Mouse (Mus musculus): ENCODE results near the gene Eif3k.
A peak's percentile ranks its signal among the peaks of the same experiment; 100 is the strongest.

Eif3k gene

DNA sequence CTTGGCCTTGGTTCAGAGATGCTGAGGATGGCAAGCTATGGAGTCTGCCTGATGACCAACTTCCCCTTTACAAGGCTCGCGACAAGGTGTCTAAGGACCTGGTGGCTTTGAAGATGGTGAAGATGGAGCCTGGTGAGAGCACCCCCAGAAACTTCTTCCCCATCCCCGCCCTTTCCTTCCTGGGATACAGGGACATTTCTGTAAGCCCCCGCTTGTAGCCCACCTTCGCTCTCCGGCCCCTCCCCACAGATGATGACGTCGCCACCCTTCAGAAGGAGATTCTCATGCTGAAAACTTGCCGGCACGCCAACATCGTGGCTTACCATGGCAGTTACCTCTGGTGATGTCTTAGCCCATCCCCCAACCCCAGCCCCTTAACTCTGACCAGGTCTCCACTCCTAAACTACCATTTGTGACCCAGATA lies 1.5 kb upstream of the Eif3k start:
- TF ChIP-seq CTCF (conservative IDR thresholded peaks at IDR 0.05; ENCODE audit: low read length), result no peak
- no peak for TF ChIP-seq POU5F1 (IDR thresholded peaks at IDR 0.05; ENCODE audit: borderline replicate concordance, low read length)
- TF ChIP-seq NANOG (IDR thresholded peaks at IDR 0.05; ENCODE audit: borderline replicate concordance, low read length), result no peak
- H3K36me3 ChIP-seq (ENCODE audit: insufficient read depth, low read length), result peaks cover 41% of the 10 kb centered on the region
- H3K9me3 ChIP-seq (ENCODE audit: low read length), result no peaks in the 10 kb centered on the region
- H3K4me1 ChIP-seq (replicated peaks; ENCODE audit: low read depth, low read length), result peaks cover 60% of the 10 kb centered on the region
- no peaks in the 10 kb centered on the region for H3K27me3 ChIP-seq (ENCODE audit: insufficient read depth, low read length)
- peak overlapping the region; percentile 91 for H3K4me3 ChIP-seq (replicated peaks; ENCODE audit: low read length)

DNA sequence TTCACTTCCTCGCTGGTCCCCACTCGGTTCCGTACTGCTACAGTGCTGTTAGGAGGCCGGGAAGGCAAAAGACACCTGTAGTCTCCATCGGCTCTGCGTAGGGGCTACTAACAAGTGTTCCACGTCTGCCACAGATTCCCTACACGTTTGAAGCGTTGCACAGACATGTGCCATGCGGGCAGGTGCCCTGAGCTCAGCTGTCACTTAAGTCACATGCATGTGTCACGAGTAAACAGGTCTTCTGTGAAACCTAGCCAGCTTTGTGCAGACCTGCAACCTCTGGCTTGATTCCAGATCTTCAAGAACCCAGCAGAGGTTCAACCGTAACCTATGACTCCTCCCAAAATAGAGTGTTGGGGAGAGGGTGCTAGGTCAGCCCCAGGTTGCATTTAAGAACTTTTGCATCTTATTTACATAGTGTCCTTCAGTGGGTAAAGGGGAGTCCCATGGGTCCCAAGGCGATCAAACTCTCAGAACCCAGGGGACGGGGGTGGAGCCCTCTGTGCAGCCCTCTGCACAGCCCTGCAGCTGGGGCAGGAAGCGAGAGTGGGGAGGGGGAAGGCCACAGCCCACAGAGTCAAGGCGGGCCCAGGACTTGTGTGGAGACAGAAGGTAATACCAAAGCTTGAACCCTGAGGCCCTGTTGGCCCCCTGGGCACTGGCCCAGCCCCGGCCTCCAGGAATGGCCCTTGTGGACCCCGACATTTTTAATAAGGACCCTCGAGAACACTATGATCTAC lies 780 bp upstream of the Eif3k start:
- peak overlapping the region; percentile 91 for H3K4me3 ChIP-seq (replicated peaks; ENCODE audit: low read length)
- no peaks in the 10 kb centered on the region for H3K9me3 ChIP-seq (ENCODE audit: low read length)
- no peaks in the 10 kb centered on the region for H3K27me3 ChIP-seq (ENCODE audit: insufficient read depth, low read length)
- peaks cover 42% of the 10 kb centered on the region for H3K36me3 ChIP-seq (ENCODE audit: insufficient read depth, low read length)
- no peak for TF ChIP-seq NANOG (IDR thresholded peaks at IDR 0.05; ENCODE audit: borderline replicate concordance, low read length)
- no peak for TF ChIP-seq CTCF (conservative IDR thresholded peaks at IDR 0.05; ENCODE audit: low read length)
- TF ChIP-seq POU5F1 (IDR thresholded peaks at IDR 0.05; ENCODE audit: borderline replicate concordance, low read length), result no peak
- H3K4me1 ChIP-seq (replicated peaks; ENCODE audit: low read depth, low read length), result peaks cover 68% of the 10 kb centered on the region

DNA sequence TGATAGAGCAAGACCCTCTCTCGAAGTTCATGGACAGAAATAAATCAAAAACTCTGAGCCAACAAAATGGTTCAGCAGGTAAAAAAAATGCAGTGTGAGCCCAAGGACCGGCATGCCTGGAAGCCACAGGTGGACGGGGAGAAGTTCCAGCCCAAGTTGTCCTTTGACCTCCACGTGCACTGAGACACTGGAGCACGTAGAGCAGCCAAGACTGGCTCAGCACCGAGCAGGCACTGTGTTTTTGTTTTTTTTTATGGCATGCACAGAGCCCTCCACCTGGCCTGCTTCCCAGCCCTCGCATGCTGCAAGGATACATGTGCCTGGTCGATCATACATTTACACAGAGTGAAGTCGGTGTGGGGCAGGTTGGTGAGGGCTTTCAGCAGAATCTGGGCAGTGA lies 4.1 kb downstream of the Eif3k start:
- Histone ChIP-seq H3K4me3 (replicated peaks; ENCODE audit: low read length) (no peak overlapping the region), H3K36me3 (ENCODE audit: insufficient read depth, low read length) (peaks cover 75% of the 10 kb centered on the region), H3K4me1 (replicated peaks; ENCODE audit: low read depth, low read length) (peaks cover 74% of the 10 kb centered on the region), H3K9me3 (ENCODE audit: low read length) (no peaks in the 10 kb centered on the region), H3K27me3 (ENCODE audit: insufficient read depth, low read length) (no peaks in the 10 kb centered on the region)
- TF ChIP-seq POU5F1 (IDR thresholded peaks at IDR 0.05; ENCODE audit: borderline replicate concordance, low read length) (no peak), NANOG (IDR thresholded peaks at IDR 0.05; ENCODE audit: borderline replicate concordance, low read length) (no peak), CTCF (conservative IDR thresholded peaks at IDR 0.05; ENCODE audit: low read length) (no peak)

GRCm38 (mm10) chr7:28973025-28973424 lies 8.6 kb downstream of the Eif3k start:
- Histone ChIP-seq H3K4me1 (replicated peaks; ENCODE audit: low read depth, low read length) (peaks cover 90% of the 10 kb centered on the region), H3K27me3 (ENCODE audit: insufficient read depth, low read length) (no peaks in the 10 kb centered on the region), H3K36me3 (ENCODE audit: insufficient read depth, low read length) (peaks cover 88% of the 10 kb centered on the region), H3K4me3 (replicated peaks; ENCODE audit: low read length) (0 out of 2 replicates have a peak overlapping the region, but pooled peaks have one; percentile 17), H3K9me3 (ENCODE audit: low read length) (no peaks in the 10 kb centered on the region)
- no peak; the same call in 1 of the 2 replicates for TF ChIP-seq CTCF (conservative IDR thresholded peaks at IDR 0.05; ENCODE audit: low read length)
- TF ChIP-seq NANOG (IDR thresholded peaks at IDR 0.05; ENCODE audit: borderline replicate concordance, low read length), result no peak
- TF ChIP-seq POU5F1 (IDR thresholded peaks at IDR 0.05; ENCODE audit: borderline replicate concordance, low read length), result no peak

DNA sequence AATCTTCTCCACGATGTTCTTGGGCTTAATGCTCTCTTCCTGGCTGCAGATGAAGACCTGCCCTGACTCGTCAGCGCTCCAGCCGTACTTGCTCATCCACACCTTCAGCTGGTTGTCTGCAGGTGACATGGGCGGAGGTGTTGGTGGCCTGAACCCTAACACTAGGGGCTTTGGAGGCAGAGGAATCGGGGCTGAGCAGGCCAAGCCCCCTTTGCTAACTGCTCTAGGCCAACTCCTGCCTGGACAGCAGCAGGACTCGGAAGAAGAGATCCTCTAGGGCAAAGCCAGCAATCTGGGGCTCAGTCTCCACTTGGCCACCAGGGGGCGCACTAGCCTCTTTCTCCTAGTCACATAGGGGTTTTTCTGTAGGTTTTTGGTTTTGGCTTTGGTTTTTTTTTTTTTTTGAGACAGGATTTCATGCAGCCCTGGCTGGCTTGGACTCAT lies 9.1 kb downstream of the Eif3k start:
- Histone ChIP-seq H3K27me3 (ENCODE audit: insufficient read depth, low read length) (no peaks in the 10 kb centered on the region), H3K36me3 (ENCODE audit: insufficient read depth, low read length) (peaks cover 84% of the 10 kb centered on the region), H3K4me3 (replicated peaks; ENCODE audit: low read length) (peak overlapping the region; percentile 63), H3K4me1 (replicated peaks; ENCODE audit: low read depth, low read length) (peaks cover 90% of the 10 kb centered on the region), H3K9me3 (ENCODE audit: low read length) (no peaks in the 10 kb centered on the region)
- peak; percentile 91 for TF ChIP-seq CTCF (conservative IDR thresholded peaks at IDR 0.05; ENCODE audit: low read length)
- TF ChIP-seq POU5F1 (IDR thresholded peaks at IDR 0.05; ENCODE audit: borderline replicate concordance, low read length), result no peak

- H3K4me1 ChIP-seq (replicated peaks; ENCODE audit: low read depth, low read length), result peaks cover 88% of the 10 kb centered on the region
- peak overlapping the region; percentile 67 for H3K4me3 ChIP-seq (replicated peaks; ENCODE audit: low read length)
- peaks cover 76% of the 10 kb centered on the region for H3K36me3 ChIP-seq (ENCODE audit: insufficient read depth, low read length)
- H3K9me3 ChIP-seq (ENCODE audit: low read length), result no peaks in the 10 kb centered on the region
- TF ChIP-seq POU5F1 (IDR thresholded peaks at IDR 0.05; ENCODE audit: borderline replicate concordance, low read length), result no peak
- no peak for TF ChIP-seq NANOG (IDR thresholded peaks at IDR 0.05; ENCODE audit: borderline replicate concordance, low read length)
- no peak for TF ChIP-seq CTCF (conservative IDR thresholded peaks at IDR 0.05; ENCODE audit: low read length)
- no peaks in the 10 kb centered on the region for H3K27me3 ChIP-seq (ENCODE audit: insufficient read depth, low read length)
Measured at GRCm38 (mm10) chr7:28971770-28972269, 9.8 kb downstream of the Eif3k start.

DNA sequence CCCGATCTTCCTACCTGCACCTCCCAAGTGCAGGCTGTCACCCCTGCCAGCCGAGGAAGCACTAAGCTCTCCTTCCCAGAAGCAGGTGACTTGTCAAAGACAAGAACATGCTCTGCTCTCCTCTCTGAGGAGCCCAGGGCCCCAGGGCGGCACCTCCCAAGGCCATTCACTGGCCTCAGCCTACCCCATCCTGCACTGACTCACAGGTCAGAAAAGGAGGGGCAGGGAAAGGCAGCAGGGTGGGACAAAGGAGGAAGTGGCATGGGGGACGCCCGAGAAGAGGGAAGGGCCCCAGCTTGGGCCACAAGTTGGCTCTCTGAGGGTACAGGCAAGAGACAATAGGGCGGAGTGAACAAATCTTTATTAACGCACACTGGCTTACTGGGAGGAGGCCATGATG lies 10.6 kb downstream of the Eif3k start:
- no peak for TF ChIP-seq POU5F1 (IDR thresholded peaks at IDR 0.05; ENCODE audit: borderline replicate concordance, low read length)
- no peak for TF ChIP-seq NANOG (IDR thresholded peaks at IDR 0.05; ENCODE audit: borderline replicate concordance, low read length)
- no peak for TF ChIP-seq CTCF (conservative IDR thresholded peaks at IDR 0.05; ENCODE audit: low read length)
- H3K4me3 ChIP-seq (replicated peaks; ENCODE audit: low read length), result peak overlapping the region; percentile 67

DNA sequence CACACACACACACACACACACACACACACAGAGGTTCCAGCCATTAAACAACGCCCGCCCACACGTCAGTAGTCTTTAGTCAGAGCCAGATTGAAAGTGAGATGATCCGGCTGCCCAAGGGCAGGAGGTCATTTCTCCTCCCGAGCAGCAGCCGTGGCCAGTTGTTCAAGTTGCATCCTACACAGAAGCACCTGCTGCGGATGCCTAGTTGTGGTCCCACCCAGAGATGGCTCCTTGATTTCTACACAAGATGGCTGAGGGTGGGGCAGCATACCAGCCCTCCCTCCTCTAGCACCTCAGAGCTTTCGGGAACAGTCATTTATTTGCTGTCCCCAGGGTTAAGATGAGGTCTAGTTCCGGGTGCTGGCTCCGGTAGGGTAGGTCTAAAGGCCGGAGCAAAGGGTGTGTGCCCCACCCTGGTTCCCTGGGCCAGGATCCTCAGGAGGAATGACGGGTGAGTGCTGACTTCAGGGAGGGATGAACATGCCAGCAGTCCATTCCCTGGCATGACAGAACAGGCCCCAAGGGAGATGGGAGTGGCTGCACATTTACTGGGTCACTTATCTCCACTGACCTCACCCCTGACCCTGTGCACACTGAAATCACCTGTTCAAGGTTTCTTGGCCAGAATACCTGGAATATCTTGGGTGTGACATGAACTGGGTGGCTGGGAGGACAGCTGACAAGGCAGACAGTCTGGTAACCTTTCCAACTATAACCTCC lies 11.8 kb downstream of the Eif3k start:
- Histone ChIP-seq H3K9me3 (ENCODE audit: low read length) (no peaks in the 10 kb centered on the region), H3K4me3 (replicated peaks; ENCODE audit: low read length) (peak overlapping the region; percentile 67), H3K4me1 (replicated peaks; ENCODE audit: low read depth, low read length) (peaks cover 95% of the 10 kb centered on the region), H3K36me3 (ENCODE audit: insufficient read depth, low read length) (peaks cover 56% of the 10 kb centered on the region), H3K27me3 (ENCODE audit: insufficient read depth, low read length) (no peaks in the 10 kb centered on the region)
- TF ChIP-seq CTCF (conservative IDR thresholded peaks at IDR 0.05; ENCODE audit: low read length) (no peak), NANOG (IDR thresholded peaks at IDR 0.05; ENCODE audit: borderline replicate concordance, low read length) (no peak), POU5F1 (IDR thresholded peaks at IDR 0.05; ENCODE audit: borderline replicate concordance, low read length) (no peak)

More for the DNA sequence above, 10.6 kb downstream of the Eif3k start:
- Histone ChIP-seq H3K36me3 (ENCODE audit: insufficient read depth, low read length) (peaks cover 68% of the 10 kb centered on the region), H3K4me1 (replicated peaks; ENCODE audit: low read depth, low read length) (peaks cover 90% of the 10 kb centered on the region), H3K9me3 (ENCODE audit: low read length) (no peaks in the 10 kb centered on the region), H3K27me3 (ENCODE audit: insufficient read depth, low read length) (no peaks in the 10 kb centered on the region)
